Mouse (Mus musculus): ENCODE measurements around the gene Folr2.

Folr2 gene

GRCm38 (mm10) chr7:101866491-101867265, 9.7 kb upstream of the Folr2 start:
- no peak for DNase-seq (ENCODE audit: low read depth, low spot score)

DNA sequence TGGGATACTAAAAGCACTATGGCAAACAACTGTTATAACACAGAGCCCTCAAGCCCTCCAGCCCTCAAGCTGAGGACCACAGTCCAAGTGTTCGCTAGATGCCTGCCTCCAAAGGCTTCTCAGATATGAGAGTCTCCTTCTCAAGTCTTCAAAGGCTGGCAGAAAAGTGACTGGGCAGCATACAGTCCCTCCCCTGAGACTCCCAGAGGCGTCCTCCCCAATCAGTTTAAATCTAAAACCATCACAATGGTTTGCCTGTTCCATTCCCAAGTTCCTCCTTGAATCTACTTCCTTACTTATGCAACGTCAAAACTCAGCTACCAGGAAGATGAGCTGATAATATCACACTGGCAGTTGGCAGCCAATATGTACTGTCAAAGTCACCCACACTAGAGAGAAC, 6.4 kb upstream of the Folr2 start, which contains the start of gene Anapc15:
Gene Anapc15, plus strand, starts transcription at position 301 of the 400 bp plus-strand sequence.
- no peak for DNase-seq (ENCODE audit: low read depth, low spot score)

DNA sequence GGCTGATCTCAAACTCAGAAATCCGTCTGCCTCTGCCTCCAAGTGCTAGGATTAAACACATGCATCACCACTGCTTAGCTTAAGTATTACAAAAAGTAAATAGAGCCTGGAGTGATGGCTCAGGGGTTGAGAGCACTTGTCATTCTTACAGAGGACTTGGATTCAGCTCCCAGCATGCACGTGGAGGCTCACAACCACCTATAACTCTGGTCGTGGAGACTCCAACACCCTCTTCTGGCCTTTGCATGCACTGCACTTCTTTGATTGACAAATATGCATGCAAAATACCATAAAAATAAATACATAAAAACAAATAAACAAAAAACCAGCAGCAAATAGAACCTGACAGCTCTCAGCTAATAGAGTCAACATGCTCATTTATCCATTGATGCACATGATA, 5.3 kb upstream of the Folr2 start:
- no peak for DNase-seq (ENCODE audit: low read depth, low spot score)

DNA sequence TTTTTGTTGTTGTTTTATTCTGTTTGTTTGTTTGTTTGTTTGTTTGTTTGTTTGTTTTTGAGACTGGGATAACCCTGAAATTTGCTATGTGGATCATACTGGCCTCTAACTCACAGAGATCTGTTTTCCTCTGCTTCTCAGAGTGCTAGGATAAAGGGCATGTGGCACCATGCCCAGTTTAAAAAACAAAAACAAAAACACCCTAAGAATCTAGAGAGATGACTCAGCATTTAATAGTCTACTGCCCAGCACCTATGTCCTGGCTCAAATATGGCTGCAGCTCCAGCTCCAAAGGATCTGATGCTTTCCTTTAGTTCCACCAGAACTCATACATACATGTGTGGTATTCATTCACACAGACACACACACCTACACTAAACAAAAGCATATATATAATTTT, 4.0 kb upstream of the Folr2 start:
- no peak for DNase-seq (ENCODE audit: low read depth, low spot score)

DNA sequence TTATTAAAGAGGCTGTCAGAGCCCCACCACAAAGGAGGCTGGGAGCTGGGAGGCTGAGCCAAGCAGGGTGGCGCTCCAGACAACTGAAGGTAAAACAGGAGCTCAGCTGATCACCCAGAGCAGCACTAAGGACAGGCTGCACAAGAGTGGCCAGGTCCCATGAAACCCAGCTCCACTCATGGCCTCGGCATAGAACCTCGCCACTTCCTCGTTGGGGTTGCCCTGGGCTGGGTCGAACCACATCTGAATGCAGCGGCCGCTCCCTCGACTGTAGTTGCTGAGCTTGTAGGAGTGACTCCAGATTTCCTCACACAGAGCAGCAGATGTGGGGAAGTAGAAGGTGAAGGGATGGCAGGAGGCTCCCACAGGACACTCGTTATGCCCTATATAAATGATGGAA, 1.4 kb upstream of the Folr2 start:
- no peak for DNase-seq (ENCODE audit: low read depth, low spot score)

DNA sequence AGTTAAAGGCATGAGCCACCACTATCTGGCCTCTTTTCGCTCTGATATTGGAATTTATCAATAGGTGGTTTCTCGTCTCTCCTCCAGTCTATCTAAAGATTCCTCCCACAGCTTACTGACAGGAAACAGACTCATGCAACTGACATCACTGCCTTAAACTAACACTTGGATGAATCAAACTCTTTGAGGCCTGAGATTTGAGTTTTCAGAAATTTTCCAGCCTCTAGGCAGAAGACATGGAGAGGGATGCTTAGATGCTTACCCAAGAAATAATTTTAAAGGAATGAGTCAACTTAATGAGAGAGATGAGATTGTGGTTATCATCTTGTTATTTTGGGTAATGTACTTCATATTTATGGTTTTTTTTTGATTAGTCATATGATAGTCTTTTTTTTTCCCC, 3.2 kb downstream of the Folr2 start:
- DNase-seq (ENCODE audit: low read depth, low spot score) = no peak

DNA sequence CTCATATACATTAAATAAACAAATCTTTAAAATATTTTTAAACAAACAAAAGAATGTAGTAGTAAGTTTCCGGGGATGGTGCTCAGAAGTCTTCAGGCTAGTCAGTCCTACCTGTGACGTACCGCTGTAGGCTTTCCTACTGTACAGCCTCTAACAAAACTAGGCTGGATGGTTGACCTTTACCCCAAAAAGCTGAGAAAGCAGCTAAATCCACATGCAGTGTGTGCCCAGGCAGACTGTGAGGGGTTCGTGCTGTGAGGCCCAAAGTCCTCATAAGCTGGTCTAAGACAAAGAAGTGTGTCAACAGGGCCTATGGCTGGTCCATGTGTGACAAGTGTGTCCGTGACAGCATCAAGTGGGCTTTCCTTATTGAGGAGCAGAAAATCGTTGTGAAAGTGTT, 4.1 kb downstream of the Folr2 start:
- no peak for DNase-seq (ENCODE audit: low read depth, low spot score)

- DNase-seq (ENCODE audit: low read depth, low spot score) = no peak
Measured at GRCm38 (mm10) chr7:101851689-101852088, 5.3 kb downstream of the Folr2 start.

DNA sequence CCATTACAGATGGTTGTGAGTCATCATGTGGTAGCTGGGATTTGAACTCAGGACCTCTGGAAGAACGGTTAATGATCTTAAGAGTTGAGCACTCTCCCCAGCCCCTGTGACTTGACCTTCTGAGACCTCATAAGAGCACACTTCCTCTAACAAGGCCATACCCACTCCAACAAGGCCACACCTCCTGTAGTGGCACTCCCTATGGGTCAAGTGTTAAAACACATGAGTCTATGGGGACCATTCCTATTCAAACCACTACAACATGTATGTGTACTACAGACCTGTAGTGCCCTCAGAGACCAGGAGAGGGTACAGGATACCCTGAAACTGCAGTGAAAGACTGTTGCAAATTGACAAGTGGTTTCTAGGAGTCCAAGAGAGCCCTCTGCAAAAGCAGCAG, 9.1 kb downstream of the Folr2 start:
- DNase-seq (ENCODE audit: low read depth, low spot score) = no peak

DNA sequence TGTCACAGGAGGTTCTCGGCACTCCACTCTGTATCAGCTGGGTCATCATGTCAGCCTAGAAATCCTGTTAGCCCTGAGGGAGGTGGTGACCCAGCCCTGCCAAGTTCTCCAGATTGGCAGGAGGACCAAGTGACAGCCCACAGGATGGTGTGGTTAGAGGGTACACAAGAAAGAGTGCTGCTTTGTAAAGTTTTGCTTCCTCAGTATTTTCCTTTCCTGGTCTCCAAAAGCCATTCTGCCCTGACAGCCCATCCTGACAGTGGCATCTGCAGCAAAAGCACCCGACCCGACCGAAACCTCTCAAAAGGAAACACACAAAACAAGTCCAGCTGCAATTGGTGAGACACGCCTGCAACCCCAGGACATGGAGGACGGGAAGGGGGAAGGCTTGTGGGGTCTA, 12.8 kb downstream of the Folr2 start:
- DNase-seq (ENCODE audit: low read depth, low spot score) = no peak

GRCm38 (mm10) chr7:101837606-101838471, 19.2 kb downstream of the Folr2 start, which contains the start of gene Inppl1:
Inppl1 (minus strand) TSS chr7:101838229.
- peak; percentile 41 for DNase-seq (ENCODE audit: low read depth, low spot score)

GRCm38 (mm10) chr7:101837154-101837605, 19.8 kb downstream of the Folr2 start:
- peak; percentile 27 for DNase-seq (ENCODE audit: low read depth, low spot score)

DNA sequence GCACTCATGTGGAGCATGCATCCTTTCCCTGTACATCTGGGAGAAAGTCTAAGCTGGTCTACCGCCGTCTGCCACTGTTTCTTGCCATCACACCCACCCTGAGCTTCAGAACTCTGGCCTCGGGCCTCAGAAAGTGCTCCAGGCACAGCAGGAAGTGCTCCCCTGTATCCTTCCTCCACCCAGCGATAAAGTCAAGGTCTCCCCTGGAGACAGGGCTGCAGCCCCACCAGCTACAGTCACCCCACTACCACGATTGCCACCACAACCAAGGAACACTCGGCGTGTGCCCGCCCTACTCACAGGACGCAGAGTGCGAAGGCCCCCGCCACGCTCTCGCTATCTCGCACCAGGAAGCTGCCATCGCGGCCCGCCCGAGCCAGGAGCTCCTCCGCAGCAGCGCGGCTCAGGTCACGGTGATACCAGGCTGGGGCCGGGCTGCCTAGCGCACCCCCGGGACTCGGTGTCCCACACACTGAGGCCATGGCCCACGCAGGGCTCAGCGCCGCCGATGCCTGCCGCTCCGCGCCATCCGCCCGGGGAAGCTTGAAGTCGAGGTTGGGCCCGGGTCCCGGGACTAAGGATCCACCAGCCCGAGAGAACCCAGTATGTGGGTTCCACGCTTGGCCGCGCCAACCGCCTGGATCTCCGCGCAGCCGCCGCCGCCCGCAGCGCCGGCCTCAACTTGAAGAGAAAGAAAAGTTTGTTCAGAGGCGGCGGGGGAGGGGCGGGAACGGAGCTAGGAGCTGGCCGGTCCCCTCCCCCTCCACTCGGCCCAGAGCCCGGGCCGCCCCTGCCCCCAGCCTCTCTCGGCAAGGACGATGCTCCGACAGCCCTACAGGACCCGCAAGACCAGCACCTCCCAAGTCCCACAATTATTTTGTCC, 20.5 kb downstream of the Folr2 start:
- peak; percentile 68 for DNase-seq (ENCODE audit: low read depth, low spot score)

GRCm38 (mm10) chr7:101835457-101836109, 21.4 kb downstream of the Folr2 start:
- DNase-seq (ENCODE audit: low read depth, low spot score) = no peak

DNA sequence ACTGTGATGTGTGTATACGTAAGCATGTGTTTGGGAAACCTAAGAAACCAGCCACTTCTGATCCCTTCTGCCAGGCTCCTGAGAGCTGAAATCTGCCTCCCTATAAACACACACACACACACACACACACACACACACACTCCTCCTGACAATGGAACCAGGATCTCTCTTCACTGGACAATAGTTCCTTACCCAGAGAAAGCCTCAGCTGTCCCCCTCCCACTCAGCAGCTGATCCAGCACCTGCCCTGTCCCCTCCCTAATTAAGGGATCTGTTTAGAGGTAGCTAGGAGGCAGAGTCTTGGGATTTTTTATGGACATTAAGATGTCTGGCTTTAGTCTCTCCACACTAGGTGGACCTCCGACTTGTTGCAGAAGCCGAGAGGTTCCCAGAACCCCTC, 22.1 kb downstream of the Folr2 start:
- no peak for DNase-seq (ENCODE audit: low read depth, low spot score)

DNA sequence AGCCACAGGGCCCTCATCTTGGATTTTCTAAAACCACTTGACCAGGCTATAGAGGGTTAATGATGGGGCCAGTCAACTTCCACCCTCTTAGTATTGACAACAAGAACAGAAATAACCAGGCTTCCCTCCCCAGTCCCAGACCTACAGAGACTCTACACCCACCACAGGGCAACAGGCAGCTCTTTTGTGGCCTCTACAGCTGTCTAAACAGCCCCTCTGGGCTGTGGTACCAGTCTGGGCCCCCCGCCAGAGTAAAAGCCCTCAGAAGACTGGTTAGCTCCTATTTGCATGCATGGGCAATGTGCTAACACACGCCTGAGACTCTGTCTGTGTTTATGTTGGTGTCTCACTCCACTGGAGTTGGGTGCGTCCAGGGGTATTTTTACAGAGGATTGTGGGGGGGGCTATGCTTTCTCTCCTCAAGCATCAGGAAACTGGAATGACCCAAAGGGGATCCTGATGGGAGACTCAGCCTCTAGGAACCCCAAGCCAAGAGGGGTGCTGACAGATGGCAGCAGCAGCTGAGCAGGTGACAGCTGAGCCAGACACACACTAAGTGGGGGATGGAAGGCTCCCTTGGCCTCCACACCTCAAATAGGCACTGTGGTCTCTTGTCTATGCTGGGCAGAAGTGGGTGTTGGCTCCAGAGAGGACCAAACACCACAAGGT, 22.9 kb downstream of the Folr2 start:
- DNase-seq (ENCODE audit: low read depth, low spot score) = no peak

DNA sequence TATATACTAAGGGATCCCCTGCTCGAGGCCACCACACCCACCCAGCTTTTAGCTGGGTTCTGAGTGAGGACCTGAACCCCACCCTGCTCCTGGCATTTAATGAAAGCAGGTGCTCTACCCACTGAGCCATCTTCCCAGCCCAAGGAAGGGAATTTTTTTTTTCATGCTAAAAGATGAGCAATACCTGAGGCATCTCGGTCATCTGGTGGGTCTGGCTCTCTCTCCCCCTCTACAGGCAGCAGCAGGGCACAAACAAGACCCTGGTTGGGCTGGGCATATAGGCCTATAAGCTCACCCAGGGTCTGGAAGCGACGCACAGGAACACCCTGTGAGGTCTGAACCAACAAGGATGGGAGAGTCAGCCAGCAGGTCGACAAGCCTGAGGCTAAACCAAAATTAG, 23.6 kb downstream of the Folr2 start:
- no peak for DNase-seq (ENCODE audit: low read depth, low spot score)

- DNase-seq (ENCODE audit: low read depth, low spot score) = no peak
Measured at GRCm38 (mm10) chr7:101832372-101832771, 24.6 kb downstream of the Folr2 start.

DNA sequence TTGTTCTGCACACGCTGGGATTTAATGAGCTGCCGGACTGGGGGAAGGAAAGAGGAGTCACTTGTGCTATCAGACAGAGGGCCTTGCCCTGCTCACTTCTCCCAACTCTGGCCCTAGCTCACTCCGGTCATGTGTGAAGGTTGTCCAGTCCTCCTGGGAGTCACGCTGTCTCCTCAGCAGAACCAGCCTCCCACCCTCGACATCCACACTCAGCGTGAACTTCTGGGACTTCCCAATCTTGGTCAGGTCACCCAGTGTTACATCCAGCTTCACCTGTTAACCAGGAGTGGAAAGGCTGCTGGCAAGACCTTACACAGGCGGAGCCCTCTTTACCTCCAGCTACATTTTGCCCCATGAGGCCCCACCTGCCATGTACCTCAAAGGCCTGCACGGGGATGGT, 25.6 kb downstream of the Folr2 start:
- no peak for DNase-seq (ENCODE audit: low read depth, low spot score)

GRCm38 (mm10) chr7:101830373-101830772, 26.6 kb downstream of the Folr2 start:
- DNase-seq (ENCODE audit: low read depth, low spot score) = no peak
